Mouse (Mus musculus) MEL (cell line): ENCODE data around the gene S100a10. TPM values are rescaled to one million over a fixed set of nuclear protein-coding genes. Genes with fewer than 3 reads are reported as not detected.

Experiments used
- DNase-seq: peaks from one replicate; pipeline ENCODE4 v3.0.0; 2011; ENCODE audit warnings: low read depth, low spot score
- H3K27ac ChIP-seq: 2 replicates; pipeline ENCODE4 v1.5.1; 2012; ENCODE audit warnings: low read depth, mild to moderate bottlenecking, control low read depth, low read length, moderate library complexity; ENCODE audit not compliant: control insufficient read depth
- H3K27me3 ChIP-seq, 2 experiments: fragments of 150-350 bp in 1 of 2; sonication (generic) in 1 of 2; 2 replicates each; pipeline ENCODE4 v1.6.1; 2012; ENCODE audit warnings: low read length in 2 of 2, mild to moderate bottlenecking in 2 of 2, improper control_type of control experiment in 1 of 2, moderate library complexity in 1 of 2; ENCODE audit not compliant: insufficient read depth in 2 of 2, control insufficient read depth in 1 of 2
- H3K36me3 ChIP-seq, 2 experiments: 2 replicates each; pipeline ENCODE4 v1.6.1; 2012 to 2014; ENCODE audit warnings: low read length in 2 of 2, improper control_type of control experiment in 1 of 2, inconsistent platforms in 1 of 2, mild to moderate bottlenecking in 1 of 2; ENCODE audit not compliant: insufficient read depth in 2 of 2, control insufficient read depth in 1 of 2
- H3K4me1 ChIP-seq, 2 experiments: fragments of 150-350 bp in 1 of 2; sonication (generic) in 1 of 2; 2 replicates each; pipeline ENCODE4 v1.6.1; 2012; ENCODE audit warnings: low read length in 2 of 2, improper control_type of control experiment in 1 of 2, mild to moderate bottlenecking in 1 of 2; ENCODE audit not compliant: insufficient read depth in 2 of 2, control insufficient read depth in 1 of 2
- H3K4me3 ChIP-seq, 2 experiments: fragments of 150-350 bp in 1 of 2; sonication (generic) in 1 of 2; 2 replicates each; pipeline ENCODE4 v1.5.1; 2012; ENCODE audit warnings: low read depth in 2 of 2, low read length in 2 of 2, mild to moderate bottlenecking in 2 of 2, moderate library complexity in 2 of 2, control low read depth in 1 of 2, improper control_type of control experiment in 1 of 2; ENCODE audit not compliant: control insufficient read depth in 1 of 2, insufficient read depth in 1 of 2
- H3K79me2 ChIP-seq: 2 replicates; pipeline ENCODE4 v1.6.1; 2012; ENCODE audit warnings: mild to moderate bottlenecking, low read length, moderate library complexity; ENCODE audit not compliant: control insufficient read depth, poor library complexity, insufficient read depth
- H3K9ac ChIP-seq: 2 replicates; pipeline ENCODE4 v1.6.1; 2012; ENCODE audit warnings: low read depth, mild to moderate bottlenecking, control low read depth, low read length, moderate library complexity; ENCODE audit not compliant: control insufficient read depth, poor library complexity, severe bottlenecking
- H3K9me3 ChIP-seq: fragments of 150-350 bp; sonication (generic); replicated peaks from 2 replicates; pipeline ENCODE4 v1.6.1; 2012; ENCODE audit warnings: mild to moderate bottlenecking, low read length, improper control_type of control experiment, moderate library complexity; ENCODE audit not compliant: insufficient read depth
- BHLHE40 ChIP-seq: IDR thresholded peaks from 2 replicates; pipeline ENCODE4 v1.6.1; 2012; ENCODE audit warnings: low read depth, mild to moderate bottlenecking, inconsistent platforms, low read length, improper control_type of control experiment, borderline replicate concordance
- CHD2 ChIP-seq: IDR thresholded peaks from 2 replicates; pipeline ENCODE4 v1.6.1; 2011; ENCODE audit warnings: low read length, improper control_type of control experiment
- CTCF ChIP-seq, 3 experiments: IDR thresholded peaks in 2 of 3; conservative IDR thresholded peaks in 1 of 3; 2 replicates each; pipeline ENCODE4 v1.5.1; 2011 to 2012; ENCODE audit warnings: low read length in 3 of 3, low read depth in 2 of 3, mild to moderate bottlenecking in 2 of 3, improper control_type of control experiment in 1 of 3, inconsistent platforms in 1 of 3, mixed read lengths in 1 of 3, moderate library complexity in 1 of 3; ENCODE audit not compliant: control insufficient read depth in 1 of 3, insufficient read depth in 1 of 3, poor library complexity in 1 of 3, severe bottlenecking in 1 of 3
- E2F4 ChIP-seq: IDR thresholded peaks from 2 replicates; pipeline ENCODE4 v1.6.1; 2011; ENCODE audit warnings: low read depth, low read length, improper control_type of control experiment, borderline replicate concordance
- EP300 ChIP-seq, 2 experiments: IDR thresholded peaks; 2 replicates each; pipeline ENCODE4 v1.6.1; 2011; ENCODE audit warnings: improper control_type of control experiment in 2 of 2, low read length in 2 of 2, low read depth in 1 of 2, mild to moderate bottlenecking in 1 of 2
- ETS1 ChIP-seq: IDR thresholded peaks from 2 replicates; pipeline ENCODE4 v1.6.1; 2012; ENCODE audit warnings: low read depth, mild to moderate bottlenecking, inconsistent platforms, low read length, improper control_type of control experiment, moderate library complexity
- GABPA ChIP-seq: IDR thresholded peaks from 2 replicates; pipeline ENCODE4 v1.6.1; 2012; ENCODE audit warnings: low read depth, mild to moderate bottlenecking, inconsistent platforms, low read length, improper control_type of control experiment, moderate library complexity
- GATA1 ChIP-seq: IDR thresholded peaks from 2 replicates; pipeline ENCODE4 v1.6.1; 2011; ENCODE audit warnings: low read depth, low read length, improper control_type of control experiment
- HCFC1 ChIP-seq: IDR thresholded peaks from 2 replicates; pipeline ENCODE4 v1.6.1; 2012; ENCODE audit warnings: low read depth, mild to moderate bottlenecking, inconsistent platforms, low read length, improper control_type of control experiment, moderate library complexity
- JUND ChIP-seq: IDR thresholded peaks from 2 replicates; pipeline ENCODE4 v1.6.1; 2011; ENCODE audit warnings: low read depth, mild to moderate bottlenecking, improper control_type of control experiment, low read length
- MAFK ChIP-seq: IDR thresholded peaks from 2 replicates; pipeline ENCODE4 v1.6.1; 2011; ENCODE audit warnings: low read depth, mild to moderate bottlenecking, low read length, improper control_type of control experiment, borderline replicate concordance
- MAX ChIP-seq: IDR thresholded peaks from 2 replicates; pipeline ENCODE4 v1.6.1; 2011; ENCODE audit warnings: low read length, improper control_type of control experiment
- MAZ ChIP-seq: IDR thresholded peaks from 2 replicates; pipeline ENCODE4 v1.6.1; 2012; ENCODE audit warnings: low read depth, mild to moderate bottlenecking, inconsistent platforms, low read length, improper control_type of control experiment
- MEF2A ChIP-seq: IDR thresholded peaks from 2 replicates; pipeline ENCODE4 v1.6.1; 2014; ENCODE audit warnings: low read depth, mild to moderate bottlenecking, inconsistent platforms, low read length, improper control_type of control experiment; ENCODE audit not compliant: poor library complexity, insufficient replicate concordance, severe bottlenecking; ENCODE audit errors: extremely low read depth
- MXI1 ChIP-seq: IDR thresholded peaks from 2 replicates; pipeline ENCODE4 v1.6.1; 2011; ENCODE audit warnings: mild to moderate bottlenecking, low read depth, low read length, improper control_type of control experiment
- MYC ChIP-seq: IDR thresholded peaks from 2 replicates; pipeline ENCODE4 v1.6.1; 2011; ENCODE audit warnings: low read depth, mild to moderate bottlenecking, low read length, improper control_type of control experiment, moderate library complexity
- POLR2A ChIP-seq, 2 experiments: IDR thresholded peaks; 2 replicates each; pipeline ENCODE4 v1.6.1; 2011 to 2012; ENCODE audit warnings: low read length in 2 of 2, mild to moderate bottlenecking in 2 of 2, control low read depth in 1 of 2, improper control_type of control experiment in 1 of 2, low read depth in 1 of 2, moderate library complexity in 1 of 2; ENCODE audit not compliant: control insufficient read depth in 1 of 2, insufficient read depth in 1 of 2, poor library complexity in 1 of 2
- POLR2AphosphoS2 ChIP-seq: IDR thresholded peaks from 2 replicates; pipeline ENCODE4 v1.6.1; 2011; ENCODE audit warnings: low read length, improper control_type of control experiment
- RAD21 ChIP-seq: IDR thresholded peaks from 2 replicates; pipeline ENCODE4 v1.6.1; 2011; ENCODE audit warnings: mild to moderate bottlenecking, low read depth, low read length, improper control_type of control experiment
- RCOR1 ChIP-seq: IDR thresholded peaks from 2 replicates; pipeline ENCODE4 v1.6.1; 2012; ENCODE audit warnings: low read depth, mild to moderate bottlenecking, inconsistent platforms, low read length, improper control_type of control experiment
- SIN3A ChIP-seq: IDR thresholded peaks from 2 replicates; pipeline ENCODE4 v1.6.1; 2012; ENCODE audit warnings: low read length, improper control_type of control experiment, inconsistent platforms
- SMC3 ChIP-seq: IDR thresholded peaks from 2 replicates; pipeline ENCODE4 v1.6.1; 2011; ENCODE audit warnings: low read depth, low read length, improper control_type of control experiment
- TBP ChIP-seq: IDR thresholded peaks from 2 replicates; pipeline ENCODE4 v1.8.0; 2011; ENCODE audit warnings: low read depth, low read length, improper control_type of control experiment
- ZNF384 ChIP-seq: IDR thresholded peaks from 2 replicates; pipeline ENCODE4 v1.6.1; 2012; ENCODE audit warnings: low read depth, mild to moderate bottlenecking, inconsistent platforms, low read length, improper control_type of control experiment
- polyA plus RNA-seq, 2 experiments: library from polyadenylated mRNA; stranded (reverse) in 1 of 2; unstranded in 1 of 2; fragments of >175 nt in 1 of 2; fragments of >200 nt in 1 of 2; gene quantifications; 2 replicates each; pipeline versions ENCODE4 v1.2.1 to v1.2.4; 2012; ENCODE audit warnings: low replicate concordance in 2 of 2, low read depth in 1 of 2; ENCODE audit not compliant: insufficient read length in 2 of 2, insufficient read depth in 1 of 2, missing spikeins in 1 of 2
- total RNA-seq: library from RNA; depleted of rRNA; stranded (reverse); fragments of 300-350 nt; gene quantifications from 2 replicates; pipeline ENCODE4 v1.2.3, GENCODE M21; 2012

Gene S100a10
- total and polyA plus RNA-seq, 3 experiments, result 81.1 to 92.5 TPM; not detected in 1

- Histone ChIP-seq H3K4me1 (peaks cover 14 to 33% of the 10 kb centered on the region in 2 experiments), H3K9me3 (no peaks in the 10 kb centered on the region), H3K36me3 (peaks cover 0 to 30% of the 10 kb centered on the region in 2 experiments; a peak in 2 of 4 replicates), H3K4me3 (peak overlapping the region; percentile 49 to 55), H3K9ac (peak overlapping the region; percentile 41), H3K27me3 (no peaks in the 10 kb centered on the region), H3K79me2 (no peaks in the 10 kb centered on the region; the same call in 1 of the 2 replicates), H3K27ac (peak overlapping the region; percentile 21; the same call in 1 of the 2 replicates)
- peak in 1 of 2 experiments; percentile 45; a peak in 1 of 4 replicates for TF ChIP-seq POLR2A (IDR thresholded peaks at IDR 0.05; ENCODE audit: control insufficient read depth in 1 of 2, insufficient read depth in 1 of 2, low read depth in 1 of 2, low read length in 2 of 2, poor library complexity in 1 of 2)
- TF ChIP-seq ETS1, result 0 out of 2 replicates have a peak, but pooled peaks have one; percentile 38
- TF ChIP-seq HCFC1, result no peak
- peak in 1 of 2 experiments; percentile 19; a peak in 1 of 4 replicates for TF ChIP-seq EP300 (IDR thresholded peaks at IDR 0.05; ENCODE audit: low read depth in 1 of 2, low read length in 2 of 2)
- TF ChIP-seq JUND, result no peak
- TF ChIP-seq GATA1, result no peak
- TF ChIP-seq ZNF384, result 0 out of 2 replicates have a peak, but pooled peaks have one; percentile 57
- no peak for TF ChIP-seq BHLHE40
- TF ChIP-seq MEF2A, result no peak
- TF ChIP-seq SMC3, result no peak; the same call in 1 of the 2 replicates
- TF ChIP-seq RCOR1, result peak; percentile 44; the same call in 1 of the 2 replicates
- peak; percentile 36; the same call in 1 of the 2 replicates for TF ChIP-seq MAX
- no peak; the same call in 1 of the 2 replicates for TF ChIP-seq MXI1
- peak; percentile 65 for TF ChIP-seq SIN3A
- TF ChIP-seq TBP, result no peak; the same call in 1 of the 2 replicates
- no peak for TF ChIP-seq RAD21
- TF ChIP-seq GABPA, result no peak
- no peak for TF ChIP-seq CHD2
- 0 out of 2 replicates have a peak, but pooled peaks have one; percentile 47 for TF ChIP-seq MYC
- peak; percentile 89 for DNase-seq
Observed at GRCm38 (mm10) chr3:93551950-93552901, 2.7 kb upstream of the S100a10 start.

GRCm38 (mm10) chr3:93553311-93553710 is 1.6 kb upstream of the S100a10 start:
- TF ChIP-seq BHLHE40 (no peak), CTCF (IDR thresholded peaks at IDR 0.05 in 2 of 3, conservative IDR thresholded peaks at IDR 0.05 in 1 of 3; ENCODE audit: control insufficient read depth in 1 of 3, insufficient read depth in 1 of 3, low read depth in 2 of 3, low read length in 3 of 3, poor library complexity in 1 of 3, severe bottlenecking in 1 of 3) (no peak), ETS1 (no peak), MAFK (no peak), E2F4 (no peak), RCOR1 (no peak), MAZ (no peak), POLR2AphosphoS2 (no peak)
- TF ChIP-seq, all 39 proteins: peak for 0
- no peak overlapping the region for H3K9ac ChIP-seq

More at GRCm38 (mm10) chr3:93553311-93553710, 1.6 kb upstream of the S100a10 start:
- Histone ChIP-seq H3K9me3 (no peaks in the 10 kb centered on the region), H3K4me3 (no peak overlapping the region), H3K36me3 (peaks cover 0 to 29% of the 10 kb centered on the region in 2 experiments; a peak in 2 of 4 replicates), H3K4me1 (peaks cover 14 to 33% of the 10 kb centered on the region in 2 experiments), H3K79me2 (no peaks in the 10 kb centered on the region; the same call in 1 of the 2 replicates), H3K27me3 (no peaks in the 10 kb centered on the region), H3K27ac (no peak overlapping the region)
- DNase-seq, result no peak
